Mouse (Mus musculus) hindbrain, embryonic 13.5 days (tissue): ENCODE measurements around the gene Bnip3. TPM values are rescaled to one million over a fixed set of nuclear protein-coding genes. Genes with fewer than 3 reads are reported as not detected.

Experiments used
- ATAC-seq: fragments of 200-750 bp; cut with Nextera tagmentation; 2 replicates; pipeline ENCODE4 v1.8.0; 2017; ENCODE audit warnings: moderate TSS enrichment; ENCODE audit not compliant: low FRiP score
- H3K27ac ChIP-seq: fragments of 300-500 bp; sonication (generic); 2 replicates; pipeline ENCODE4 v1.5.1; 2015; ENCODE audit warnings: inconsistent platforms, mild to moderate bottlenecking, moderate library complexity
- H3K27me3 ChIP-seq: fragments of 300-500 bp; sonication (generic); 2 replicates; pipeline ENCODE4 v1.6.1; 2015; ENCODE audit warnings: mild to moderate bottlenecking, inconsistent platforms
- H3K36me3 ChIP-seq: fragments of 300-500 bp; sonication (generic); 2 replicates; pipeline ENCODE4 v1.6.1; 2015; ENCODE audit warnings: mild to moderate bottlenecking, inconsistent platforms
- H3K4me1 ChIP-seq: fragments of 300-500 bp; sonication (generic); replicated peaks from 2 replicates; pipeline ENCODE4 v1.6.1; 2015; ENCODE audit warnings: inconsistent platforms
- H3K4me2 ChIP-seq: fragments of 300-500 bp; sonication (generic); 2 replicates; pipeline ENCODE4 v1.6.1; 2015; ENCODE audit warnings: inconsistent platforms, mild to moderate bottlenecking, moderate library complexity
- H3K4me3 ChIP-seq: fragments of 300-500 bp; sonication (generic); 2 replicates; pipeline ENCODE4 v1.5.1; 2015; ENCODE audit warnings: mild to moderate bottlenecking, inconsistent platforms
- H3K9ac ChIP-seq: fragments of 300-500 bp; sonication (generic); 2 replicates; pipeline ENCODE4 v1.6.1; 2015; ENCODE audit warnings: mild to moderate bottlenecking, inconsistent platforms
- H3K9me3 ChIP-seq: fragments of 300-500 bp; sonication (generic); 2 replicates; pipeline ENCODE4 v1.6.1; 2016; ENCODE audit warnings: inconsistent platforms
- WGBS: fragments of 180-500 bp; shearing (Covaris S2); methylation state at CpG from one replicate; pipeline ENCODE4 v1.1.7; 2015; 5-methylcytosine and 5-hydroxymethylcytosine counted together
- polyA plus RNA-seq: library from polyadenylated mRNA; unstranded; fragments of >200 nt; fragmentation: Nextera tagmentation; extraction: Ambion mirVana; gene quantifications from 2 replicates; pipeline ENCODE4 v1.2.1, GENCODE M21; 2015

The Bnip3 gene
- 89.9 and 92.0 TPM in 2 replicates for polyA plus RNA-seq

DNA sequence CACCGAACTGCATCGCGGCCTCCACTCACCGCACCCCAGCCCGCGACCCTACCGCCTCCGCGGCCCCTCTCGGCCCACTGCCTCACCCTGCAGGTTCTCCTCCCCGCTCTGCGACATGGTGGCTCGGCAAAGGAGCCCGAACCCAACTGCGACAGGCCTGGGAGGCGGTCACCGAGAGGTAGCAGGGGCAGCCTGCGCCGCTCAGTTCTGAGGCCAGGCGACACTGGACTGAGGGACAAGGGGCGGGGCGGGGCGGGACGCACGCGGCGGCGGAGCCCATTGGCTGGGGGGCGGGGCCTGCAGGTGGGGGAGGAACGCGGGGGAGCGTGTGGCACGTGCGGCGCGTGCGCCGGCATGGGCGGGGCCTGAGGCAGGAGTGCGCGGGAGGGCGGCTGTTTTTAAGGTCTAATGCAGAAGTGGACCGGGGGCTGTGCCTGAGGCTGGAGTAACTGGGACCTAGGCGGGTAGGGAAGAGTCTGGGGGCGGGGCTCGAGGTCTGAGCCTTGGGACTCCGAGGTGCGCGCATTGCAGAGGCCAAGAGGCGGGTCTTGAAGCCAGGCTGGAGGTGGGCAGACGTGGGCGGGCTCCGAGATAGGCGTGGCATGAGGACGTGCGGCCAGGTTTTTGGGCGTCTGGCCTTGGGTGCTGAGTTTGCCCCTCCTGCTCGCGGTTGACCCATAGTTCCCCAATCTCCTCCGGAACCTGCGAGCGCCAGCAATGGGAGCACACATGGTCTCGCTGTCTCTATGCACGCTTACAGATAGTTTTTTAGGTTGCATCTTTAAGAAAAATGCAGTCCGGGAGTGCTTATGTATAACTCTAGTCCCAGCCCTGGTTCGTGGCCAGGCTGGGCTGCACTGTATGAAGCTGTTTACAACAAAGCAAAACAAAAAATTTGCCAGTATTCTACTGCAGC, at the start of gene Bnip3:
Gene Bnip3 (minus strand): TSS at position 243 of the 916 bp plus-strand sequence.
- peak within 1 kb of the TSS; percentile 90 for H3K9ac ChIP-seq
- H3K27ac ChIP-seq = peak within 1 kb of the TSS; percentile 61
- H3K4me1 ChIP-seq = peaks cover 37% of the 10 kb centered on the region
- peaks cover 20% of the 10 kb centered on the region for H3K27me3 ChIP-seq
- under 1% methylated on average over 54 of the region's 66 CpGs for WGBS
- no peaks in the 10 kb centered on the region for H3K9me3 ChIP-seq
- H3K36me3 ChIP-seq = no peaks in the 10 kb centered on the region
- peak within 1 kb of the TSS; percentile 72 for H3K4me3 ChIP-seq
- H3K4me2 ChIP-seq = peak within 1 kb of the TSS; percentile 80
- ATAC-seq = peak; percentile 96

DNA sequence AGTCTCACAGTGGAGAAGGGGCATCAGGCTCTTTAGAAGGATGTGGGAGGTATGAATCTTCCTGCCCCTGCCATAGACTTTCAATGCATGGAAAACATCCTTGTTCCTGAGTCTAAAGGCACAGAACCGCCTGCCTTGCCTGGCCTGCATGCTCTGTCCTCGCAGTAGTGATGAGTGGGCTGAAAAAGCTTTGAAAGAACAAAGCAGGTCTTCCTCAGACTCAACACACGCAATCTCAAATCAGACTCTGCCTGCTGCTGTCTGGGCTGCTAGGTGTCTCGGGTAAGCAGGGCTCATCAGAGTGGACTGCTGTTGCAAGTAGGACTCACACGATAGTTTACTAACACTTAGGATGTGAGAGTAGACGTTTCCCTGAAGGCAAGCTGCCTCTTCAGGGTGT, 47.8 kb upstream of the Bnip3 start:
- Histone ChIP-seq H3K36me3 (no peaks in the 10 kb centered on the region), H3K9me3 (no peaks in the 10 kb centered on the region), H3K27me3 (no peaks in the 10 kb centered on the region), H3K4me3 (no peak overlapping the region), H3K4me2 (no peak overlapping the region), H3K27ac (no peak overlapping the region), H3K4me1 (no peaks in the 10 kb centered on the region), H3K9ac (no peak overlapping the region)
- WGBS = 85% methylated on average over 6 of the region's 6 CpGs
- ATAC-seq = no peak

DNA sequence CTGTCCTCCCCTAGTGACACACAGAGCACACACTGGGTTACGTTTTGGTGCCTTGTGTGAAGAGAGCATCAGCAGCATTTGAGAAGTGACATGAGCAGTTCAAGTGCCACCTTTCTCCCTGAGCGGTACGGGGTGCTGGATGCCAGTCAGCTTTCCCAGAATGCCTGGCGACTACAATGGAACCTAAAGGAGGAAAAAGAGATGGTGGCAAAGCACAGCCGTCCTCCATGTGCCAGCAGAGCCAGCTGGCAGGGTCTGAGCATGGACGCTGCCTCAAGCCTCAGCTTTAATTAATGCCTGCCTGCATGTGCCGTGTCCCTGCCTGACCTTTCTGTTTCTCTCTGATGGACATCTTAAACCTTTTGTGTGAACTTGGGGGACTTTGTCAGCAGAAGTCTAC, 46.5 kb upstream of the Bnip3 start:
- H3K27ac ChIP-seq = no peak overlapping the region
- H3K9ac ChIP-seq = no peak overlapping the region
- H3K4me3 ChIP-seq = no peak overlapping the region
- H3K4me1 ChIP-seq = no peaks in the 10 kb centered on the region
- 88% methylated on average over 7 of the region's 7 CpGs for WGBS
- H3K27me3 ChIP-seq = no peaks in the 10 kb centered on the region
- no peaks in the 10 kb centered on the region for H3K36me3 ChIP-seq
- H3K9me3 ChIP-seq = no peaks in the 10 kb centered on the region
- no peak overlapping the region for H3K4me2 ChIP-seq
- no peak for ATAC-seq

DNA sequence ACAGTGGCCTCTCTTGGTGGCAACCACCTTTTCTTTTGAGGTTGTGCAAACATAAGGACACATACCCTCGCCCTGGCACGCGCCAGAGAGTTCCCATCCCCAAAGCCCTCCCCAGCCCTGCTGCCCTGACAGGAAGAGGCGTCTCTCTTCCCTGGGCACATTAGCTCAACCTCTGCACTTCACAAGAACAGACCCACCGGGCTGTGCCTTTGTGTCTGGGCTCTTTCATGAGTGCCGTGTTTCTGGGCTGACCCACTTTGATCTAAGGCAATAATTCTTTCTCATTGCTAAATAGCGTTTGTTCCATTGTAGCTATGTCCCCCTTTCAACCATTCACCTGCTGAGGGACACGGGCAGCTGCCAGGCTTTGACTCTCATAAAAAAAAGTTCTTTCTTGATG, 39.0 kb upstream of the Bnip3 start:
- H3K4me1 ChIP-seq = no peaks in the 10 kb centered on the region
- no peak overlapping the region for H3K4me2 ChIP-seq
- H3K9ac ChIP-seq = no peak overlapping the region
- no peak overlapping the region for H3K27ac ChIP-seq
- peaks cover 20% of the 10 kb centered on the region for H3K27me3 ChIP-seq
- H3K9me3 ChIP-seq = no peaks in the 10 kb centered on the region
- ATAC-seq = no peak
- WGBS = 46% methylated on average over 8 of the region's 8 CpGs
- no peaks in the 10 kb centered on the region for H3K36me3 ChIP-seq
- H3K4me3 ChIP-seq = no peak overlapping the region

DNA sequence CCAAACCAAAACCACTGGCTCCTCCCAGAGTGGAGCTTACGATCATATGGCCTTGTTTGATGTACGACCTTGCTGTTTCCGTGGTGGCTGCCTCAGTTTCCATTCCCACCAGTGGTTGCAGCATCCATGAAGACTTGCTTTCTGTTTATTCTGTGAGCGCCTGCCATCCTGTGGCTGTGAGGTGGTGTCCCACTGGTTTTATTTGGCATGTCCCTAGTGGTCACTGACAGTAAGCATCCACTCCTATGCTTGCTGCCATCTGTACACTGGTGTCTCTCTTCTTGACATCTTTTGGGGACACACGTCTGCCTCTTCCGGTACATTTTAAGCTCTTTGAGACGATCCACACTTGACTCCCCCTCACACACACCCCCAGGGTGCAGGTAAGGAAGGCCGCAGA, 38.4 kb upstream of the Bnip3 start:
- WGBS = 86% methylated on average over 8 of the region's 8 CpGs
- no peak for ATAC-seq

DNA sequence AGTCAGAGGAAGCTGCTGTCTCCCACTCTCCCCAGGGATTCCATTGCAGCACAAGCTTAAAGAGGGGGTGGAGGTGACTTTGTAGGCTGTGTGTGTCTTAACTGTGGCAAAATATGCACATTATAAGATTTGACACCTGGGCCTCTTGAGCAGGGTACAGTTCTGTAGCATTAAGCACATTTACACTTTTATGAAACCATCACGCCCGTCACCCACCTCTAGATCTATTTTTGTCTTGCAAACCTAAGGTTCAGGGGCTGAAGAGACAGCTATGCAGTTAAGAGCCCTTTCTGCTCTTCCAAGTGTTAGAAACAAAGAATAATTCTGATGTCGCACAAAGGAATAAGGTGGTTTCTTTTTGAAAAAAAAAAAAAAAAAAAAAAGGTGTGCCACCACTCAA, 36.3 kb upstream of the Bnip3 start:
- H3K4me2 ChIP-seq = no peak overlapping the region
- H3K9me3 ChIP-seq = no peaks in the 10 kb centered on the region
- no peak for ATAC-seq
- peaks cover 47% of the 10 kb centered on the region for H3K27me3 ChIP-seq
- no peak overlapping the region for H3K27ac ChIP-seq
- 59% methylated on average over 3 of the region's 3 CpGs for WGBS
- H3K4me1 ChIP-seq = peaks cover 11% of the 10 kb centered on the region
- no peaks in the 10 kb centered on the region for H3K36me3 ChIP-seq
- no peak overlapping the region for H3K9ac ChIP-seq
- no peak overlapping the region for H3K4me3 ChIP-seq

More for the DNA sequence above, 38.4 kb upstream of the Bnip3 start:
- H3K27me3 ChIP-seq = peaks cover 26% of the 10 kb centered on the region
- H3K4me1 ChIP-seq = no peaks in the 10 kb centered on the region
- no peak overlapping the region for H3K27ac ChIP-seq
- H3K9ac ChIP-seq = no peak overlapping the region
- no peaks in the 10 kb centered on the region for H3K36me3 ChIP-seq
- H3K4me2 ChIP-seq = no peak overlapping the region
- no peak overlapping the region for H3K4me3 ChIP-seq
- H3K9me3 ChIP-seq = no peaks in the 10 kb centered on the region

DNA sequence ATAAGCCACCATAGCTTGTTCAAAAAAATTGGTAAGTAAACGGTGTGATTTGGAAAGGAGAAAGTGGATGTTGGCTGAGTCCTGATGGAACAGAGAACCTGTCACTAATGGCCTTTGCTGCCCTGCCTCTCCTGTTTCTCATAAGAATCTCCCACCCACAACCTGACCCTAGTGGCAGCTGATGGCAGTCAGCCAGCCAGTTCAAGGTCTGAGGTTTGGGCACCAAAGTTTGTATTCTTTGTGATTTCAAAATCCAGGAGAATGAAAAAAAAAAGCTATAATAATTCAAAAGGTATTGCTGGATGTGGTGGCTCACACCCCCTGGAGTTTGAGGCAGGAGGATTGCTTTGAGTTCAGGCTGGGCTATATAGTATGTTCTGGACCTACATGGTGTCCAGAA, 33.0 kb upstream of the Bnip3 start:
- no peaks in the 10 kb centered on the region for H3K9me3 ChIP-seq
- peaks cover 80% of the 10 kb centered on the region for H3K27me3 ChIP-seq
- 88% methylated on average over 1 of the region's 1 CpGs for WGBS
- no peaks in the 10 kb centered on the region for H3K36me3 ChIP-seq
- no peak overlapping the region for H3K9ac ChIP-seq
- no peak overlapping the region for H3K4me2 ChIP-seq
- no peak overlapping the region; the same call in 1 of the 2 replicates for H3K4me3 ChIP-seq
- peaks cover 18% of the 10 kb centered on the region for H3K4me1 ChIP-seq
- no peak for ATAC-seq
- H3K27ac ChIP-seq = no peak overlapping the region

DNA sequence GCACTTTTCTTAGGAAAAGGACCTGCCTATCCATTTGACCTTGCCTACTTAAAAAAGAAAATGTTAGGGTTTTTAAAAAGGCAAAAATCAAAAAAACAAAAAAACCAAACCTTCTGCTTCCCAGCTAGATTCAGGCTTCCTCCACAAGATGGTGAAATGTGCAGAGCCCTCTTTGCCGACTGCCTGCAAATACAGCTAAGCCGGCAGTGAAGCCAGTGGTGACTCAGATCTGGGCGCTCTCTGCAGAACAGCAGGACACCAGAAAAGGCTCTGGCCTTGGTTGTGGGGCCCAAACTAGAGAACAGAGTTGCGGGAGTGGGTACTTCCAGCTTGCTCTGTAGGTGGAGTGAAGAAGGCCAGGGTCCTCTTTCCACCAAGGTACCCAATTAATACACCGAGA, 32.3 kb upstream of the Bnip3 start:
- 26% methylated on average over 5 of the region's 5 CpGs for WGBS
- Histone ChIP-seq H3K9me3 (no peaks in the 10 kb centered on the region), H3K27me3 (peaks cover 84% of the 10 kb centered on the region), H3K4me2 (peak overlapping the region; percentile 88), H3K4me1 (peaks cover 18% of the 10 kb centered on the region), H3K4me3 (peak overlapping the region; percentile 57), H3K27ac (no peak overlapping the region), H3K36me3 (no peaks in the 10 kb centered on the region), H3K9ac (peak overlapping the region; percentile 78)
- no peak for ATAC-seq

DNA sequence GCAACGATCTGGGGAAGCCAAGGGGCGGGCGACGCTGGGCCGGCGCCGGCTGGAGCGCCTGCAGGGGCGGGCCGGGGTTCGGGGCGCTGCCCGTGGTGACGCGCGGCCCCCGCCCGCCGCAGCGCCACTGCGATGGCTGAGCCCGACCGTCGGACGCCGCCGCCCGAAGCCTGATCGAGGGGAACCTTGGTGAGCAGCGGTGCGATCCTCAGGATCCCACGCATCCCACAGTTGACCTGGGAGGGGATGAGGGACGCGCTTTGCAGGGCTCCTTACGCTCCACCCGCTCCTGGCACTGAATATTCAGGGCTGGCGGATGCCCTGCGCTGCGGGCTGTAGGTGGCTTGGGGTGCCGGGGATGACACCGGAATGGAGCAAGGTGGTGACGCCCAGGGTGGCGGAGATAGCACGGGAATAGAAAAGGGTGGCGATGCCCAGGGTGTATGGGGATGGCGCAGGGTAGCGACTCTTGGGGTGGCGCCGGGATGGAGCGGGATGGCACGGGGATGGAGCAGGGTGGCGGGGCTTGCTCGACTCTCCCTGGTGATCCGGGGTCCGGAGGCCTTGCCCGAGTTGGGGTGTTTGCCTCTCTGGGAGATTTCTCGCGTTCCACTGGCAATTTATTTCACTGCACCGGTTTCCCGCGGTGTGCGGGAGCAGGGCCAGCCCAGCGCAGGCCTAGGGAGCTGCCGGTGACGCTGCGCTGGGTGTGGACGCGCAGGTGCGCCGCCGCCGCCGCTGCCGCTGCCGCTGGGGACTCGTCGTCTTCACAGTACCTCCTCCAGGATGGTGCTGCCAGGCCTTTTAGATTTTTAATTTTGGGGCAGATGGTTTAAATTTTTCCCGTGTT, 31.5 kb upstream of the Bnip3 start, which contains the start of gene Jakmip3:
Gene Jakmip3 (plus strand): TSS at position 119 of the 850 bp plus-strand sequence.
- peak; percentile 80 for ATAC-seq
- no peaks in the 10 kb centered on the region for H3K9me3 ChIP-seq
- H3K4me3 ChIP-seq = peak within 1 kb of the TSS; percentile 57
- H3K4me2 ChIP-seq = peak within 1 kb of the TSS; percentile 88
- peaks cover 88% of the 10 kb centered on the region for H3K27me3 ChIP-seq
- H3K36me3 ChIP-seq = no peaks in the 10 kb centered on the region
- H3K4me1 ChIP-seq = peaks cover 18% of the 10 kb centered on the region
- peak within 1 kb of the TSS; percentile 55 for H3K27ac ChIP-seq
- peak within 1 kb of the TSS; percentile 78 for H3K9ac ChIP-seq
- under 1% methylated on average over 78 of the region's 78 CpGs for WGBS

DNA sequence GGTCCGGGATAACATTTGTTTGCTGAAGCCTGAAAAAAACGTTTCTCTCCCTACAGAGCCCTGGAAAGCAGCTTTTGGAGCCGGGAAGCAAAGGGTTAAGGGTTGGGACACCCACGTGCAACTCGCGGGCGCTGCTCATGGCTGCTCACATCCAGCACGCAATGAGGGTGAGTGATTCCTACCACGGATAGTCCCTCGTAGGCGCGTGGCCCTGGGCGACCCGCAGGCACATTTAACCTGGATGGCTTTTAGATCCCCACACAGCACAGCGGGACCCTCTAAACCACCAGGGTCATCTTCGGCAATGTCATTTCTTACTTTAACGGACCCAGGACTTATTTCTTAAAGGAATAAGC, 30.9 kb upstream of the Bnip3 start:
- Histone ChIP-seq H3K9ac (peak overlapping the region; percentile 78), H3K4me2 (peak overlapping the region; percentile 88), H3K27ac (peak overlapping the region; percentile 55; the same call in 1 of the 2 replicates), H3K4me1 (peaks cover 18% of the 10 kb centered on the region), H3K4me3 (peak overlapping the region; percentile 57), H3K9me3 (no peaks in the 10 kb centered on the region), H3K27me3 (peaks cover 84% of the 10 kb centered on the region), H3K36me3 (no peaks in the 10 kb centered on the region)
- WGBS = 2% methylated on average over 17 of the region's 17 CpGs
- ATAC-seq = peak; percentile 84

DNA sequence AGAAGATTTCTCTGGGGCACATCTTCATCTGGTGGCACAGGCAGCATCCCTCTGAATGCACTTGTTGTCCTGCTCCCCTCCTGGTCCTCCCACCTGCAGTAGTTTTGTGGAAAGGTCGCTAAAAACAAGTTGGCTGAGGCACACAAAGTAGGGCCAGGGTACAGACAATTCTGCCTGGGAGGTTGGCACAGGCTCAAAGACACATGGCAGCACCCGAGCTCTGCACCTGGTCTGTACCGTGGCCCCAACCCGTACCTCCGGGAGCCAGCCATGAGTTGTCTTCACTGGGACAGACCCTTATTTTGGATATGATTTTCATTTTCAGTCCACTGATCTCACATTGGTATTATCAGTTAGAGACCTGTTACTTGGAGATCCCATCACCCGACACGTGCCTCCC, 29.7 kb upstream of the Bnip3 start:
- Histone ChIP-seq H3K27me3 (peaks cover 75% of the 10 kb centered on the region), H3K36me3 (no peaks in the 10 kb centered on the region), H3K4me3 (no peak overlapping the region), H3K9ac (no peak overlapping the region), H3K9me3 (no peaks in the 10 kb centered on the region), H3K4me2 (no peak overlapping the region), H3K27ac (no peak overlapping the region), H3K4me1 (peaks cover 18% of the 10 kb centered on the region)
- ATAC-seq = no peak
- WGBS = 72% methylated on average over 7 of the region's 7 CpGs

DNA sequence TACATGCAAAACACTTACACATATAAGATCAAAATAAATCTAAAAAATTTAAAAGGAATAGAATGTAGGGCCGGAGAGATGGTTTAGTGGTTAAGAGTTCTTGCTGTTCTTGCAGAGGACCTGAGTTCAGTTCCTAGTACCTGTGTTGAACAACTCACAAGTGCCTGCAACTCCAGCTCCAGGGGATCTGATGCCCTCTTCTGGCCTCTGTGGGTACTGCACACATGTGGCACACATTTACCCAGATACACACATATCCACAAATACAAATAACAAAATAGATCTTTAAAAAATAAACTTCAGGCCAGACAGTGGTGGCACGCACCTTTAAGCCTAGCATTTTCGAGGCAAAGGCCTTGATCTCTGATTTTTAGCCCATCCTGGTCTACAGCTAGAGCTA, 25.2 kb upstream of the Bnip3 start:
- no peak overlapping the region for H3K27ac ChIP-seq
- WGBS = 92% methylated on average over 3 of the region's 3 CpGs
- no peak for ATAC-seq
- peaks cover 30% of the 10 kb centered on the region for H3K27me3 ChIP-seq
- no peak overlapping the region for H3K9ac ChIP-seq
- no peaks in the 10 kb centered on the region for H3K4me1 ChIP-seq
- no peak overlapping the region for H3K4me2 ChIP-seq
- no peak overlapping the region for H3K4me3 ChIP-seq
- H3K9me3 ChIP-seq = no peaks in the 10 kb centered on the region
- H3K36me3 ChIP-seq = no peaks in the 10 kb centered on the region
